Mouse (Mus musculus): ENCODE data around the gene Kif14.

DNA sequence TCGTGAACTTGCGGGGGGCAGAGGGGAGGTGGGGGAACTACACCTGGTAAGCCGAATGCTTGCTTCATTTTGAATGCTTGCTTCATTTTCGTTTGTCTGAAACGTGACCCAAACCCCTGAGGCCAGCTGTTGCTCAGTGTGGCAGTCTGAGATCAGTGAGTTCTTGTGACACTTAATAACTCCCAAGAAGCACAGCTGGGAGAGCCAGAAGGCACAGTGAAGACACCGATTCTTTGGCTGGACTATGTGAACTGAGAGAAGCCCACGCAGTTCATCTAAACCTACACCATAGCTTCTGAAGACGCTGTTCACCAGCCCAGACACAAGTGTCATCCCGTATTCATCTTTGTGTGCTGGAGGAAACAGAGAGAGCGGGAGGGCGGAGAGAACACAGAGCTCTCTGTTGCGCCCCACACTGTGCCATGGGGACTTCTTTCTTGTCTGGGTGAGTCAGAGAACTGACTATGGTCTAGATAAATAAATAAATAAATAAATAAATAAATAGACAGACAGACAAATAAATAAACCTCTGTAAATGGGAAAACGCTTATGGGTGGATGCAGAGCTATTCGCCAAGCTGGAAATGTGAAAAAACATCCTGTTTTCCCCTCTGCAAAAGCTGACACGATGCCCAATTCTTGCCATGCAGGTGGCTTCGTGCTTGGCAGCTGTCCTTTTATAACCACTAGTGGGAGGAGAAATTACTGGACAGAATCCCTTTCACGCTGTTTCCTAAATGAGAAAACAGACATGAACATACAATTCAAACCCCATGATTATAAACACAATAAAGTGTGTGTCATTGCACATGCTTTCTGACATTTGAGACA, 10.2 kb upstream of the Kif14 start:
- TF ChIP-seq CTCF (IDR thresholded peaks at IDR 0.05 in 2 of 3, conservative IDR thresholded peaks at IDR 0.05 in 1 of 3; ENCODE audit: control insufficient read depth in 1 of 3, insufficient read depth in 1 of 3, low read depth in 2 of 3, low read length in 3 of 3, poor library complexity in 1 of 3, severe bottlenecking in 1 of 3) (no peak), POLR2A (IDR thresholded peaks at IDR 0.05; ENCODE audit: control insufficient read depth in 1 of 2, insufficient read depth in 1 of 2, low read depth in 1 of 2, low read length in 2 of 2, poor library complexity in 1 of 2) (no peak), USF1 (IDR thresholded peaks at IDR 0.05; ENCODE audit: low read depth, low read length) (no peak), KAT2A (conservative IDR thresholded peaks at IDR 0.05; ENCODE audit: low read depth, low read length) (no peak), MYC (IDR thresholded peaks at IDR 0.05; ENCODE audit: low read depth, low read length) (no peak)
